Mouse (Mus musculus): ENCODE results near the gene Ang.

DNA sequence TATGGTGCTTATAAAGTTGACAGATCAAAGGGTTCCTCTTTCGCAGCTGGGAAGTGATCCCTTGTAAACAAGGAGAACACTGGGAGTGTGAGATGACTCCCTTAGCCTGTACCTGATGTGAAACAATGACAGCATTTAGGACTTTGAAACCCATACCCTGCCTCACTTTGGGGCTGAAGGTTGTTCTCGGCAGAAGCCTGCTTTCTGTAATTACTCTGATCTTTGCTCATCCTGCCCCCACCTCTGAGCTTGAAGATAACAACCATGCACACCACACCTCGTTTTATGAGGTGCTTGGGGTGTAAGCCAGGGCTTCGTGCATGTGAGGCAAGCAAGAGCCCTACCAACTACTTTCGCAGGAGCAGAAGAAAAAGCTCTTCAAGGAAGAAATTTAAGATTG, 58.2 kb downstream of the Ang start:
- TF ChIP-seq CTCF (IDR thresholded peaks at IDR 0.05; ENCODE audit: borderline replicate concordance, insufficient read depth, low read depth, low read length) (no peak), POLR2A (IDR thresholded peaks at IDR 0.05; ENCODE audit: borderline replicate concordance, insufficient read depth, low read length) (no peak)

Measured in cerebellum, adult 2 months (tissue).